Mouse (Mus musculus): ENCODE data around the gene Bcl7a.

The Bcl7a gene

DNA sequence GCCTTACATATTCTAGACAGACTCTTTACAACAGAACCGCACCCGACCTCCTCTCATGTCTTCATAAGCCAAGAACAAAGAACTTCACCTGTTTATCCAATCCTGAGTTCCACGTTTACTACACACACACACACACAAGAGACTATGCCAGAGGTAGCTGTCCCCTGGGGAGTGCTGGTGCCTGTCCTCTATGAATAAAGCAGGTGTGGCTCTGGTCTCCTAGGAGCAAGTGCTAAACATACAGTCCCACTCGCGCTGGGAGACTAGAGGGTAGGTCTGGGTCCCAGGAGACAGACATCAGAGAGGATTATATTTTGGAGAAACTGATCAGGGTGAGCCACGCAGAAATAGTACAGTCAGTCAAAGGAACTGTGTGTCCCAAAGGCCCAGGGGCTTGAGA is 10.1 kb upstream of the Bcl7a start:
- no peak for DNase-seq

DNA sequence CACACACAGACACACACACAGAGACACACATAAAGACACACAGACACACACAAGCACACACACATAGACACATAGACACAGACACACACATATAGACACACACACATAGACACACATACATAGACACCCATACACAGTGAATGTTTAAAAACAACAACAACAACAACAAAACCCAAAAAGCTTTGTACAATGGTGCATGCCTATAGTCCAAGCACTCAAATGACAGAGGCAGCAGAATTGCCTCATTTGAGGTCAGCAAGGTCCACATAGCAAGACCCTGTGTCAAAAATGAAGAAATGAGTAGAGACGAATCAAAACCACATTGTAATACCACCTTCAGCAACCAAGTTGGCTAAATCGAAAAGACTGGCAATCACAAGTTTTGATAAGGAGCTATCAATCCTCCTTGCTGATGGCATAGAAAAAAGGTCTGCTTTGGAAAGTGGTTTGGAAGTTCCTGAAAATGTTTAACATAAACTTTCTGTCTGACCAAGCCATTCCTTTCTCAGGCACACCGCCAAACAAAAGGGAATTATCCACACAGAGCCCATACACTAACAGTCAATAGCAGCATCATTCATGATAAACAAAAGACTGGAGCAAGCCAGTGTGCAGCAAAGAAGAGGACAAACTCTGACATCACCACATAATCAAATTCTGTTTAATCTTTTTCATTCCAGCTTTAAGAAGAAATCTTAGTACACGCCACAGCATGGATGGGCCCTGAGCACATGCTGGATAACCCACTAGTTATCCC is 7.3 kb upstream of the Bcl7a start:
- DNase-seq = no peak

DNA sequence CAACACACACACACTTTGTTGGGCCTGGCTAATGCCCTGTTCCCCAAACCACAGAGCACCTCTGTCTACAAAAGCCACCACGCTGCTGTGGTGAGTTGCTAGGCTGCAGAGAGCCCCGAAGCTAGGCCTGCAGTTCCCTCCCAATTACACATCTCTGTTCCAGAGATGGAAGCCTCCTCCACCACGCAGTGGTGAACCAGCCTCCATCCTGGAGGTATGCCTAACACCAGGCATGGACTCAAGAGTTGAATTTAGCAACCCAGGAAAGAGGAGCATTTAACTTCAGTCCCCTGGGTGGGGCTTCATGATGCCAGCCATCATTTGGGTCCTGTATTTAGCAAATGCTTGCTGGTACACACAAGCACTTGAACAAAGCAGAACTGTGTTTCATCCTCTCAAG is 5.2 kb upstream of the Bcl7a start:
- no peak for DNase-seq

DNA sequence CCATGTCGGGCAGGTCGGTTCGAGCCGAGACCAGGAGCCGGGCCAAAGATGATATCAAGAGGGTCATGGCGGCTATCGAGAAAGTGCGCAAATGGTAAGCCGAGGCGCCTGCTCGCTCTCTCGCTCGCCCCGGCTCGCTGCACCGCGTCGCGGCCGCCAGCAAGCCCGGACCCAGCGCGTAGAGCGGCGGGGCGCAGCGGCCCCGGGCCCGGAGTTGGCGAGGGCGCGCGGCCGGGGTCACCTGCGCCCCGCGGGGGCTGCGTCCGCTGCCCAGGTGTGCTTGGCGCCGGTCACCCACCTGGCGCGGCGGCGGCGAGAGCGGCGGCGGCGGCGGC is 961 bp downstream of the Bcl7a start:
- no peak for DNase-seq

DNA sequence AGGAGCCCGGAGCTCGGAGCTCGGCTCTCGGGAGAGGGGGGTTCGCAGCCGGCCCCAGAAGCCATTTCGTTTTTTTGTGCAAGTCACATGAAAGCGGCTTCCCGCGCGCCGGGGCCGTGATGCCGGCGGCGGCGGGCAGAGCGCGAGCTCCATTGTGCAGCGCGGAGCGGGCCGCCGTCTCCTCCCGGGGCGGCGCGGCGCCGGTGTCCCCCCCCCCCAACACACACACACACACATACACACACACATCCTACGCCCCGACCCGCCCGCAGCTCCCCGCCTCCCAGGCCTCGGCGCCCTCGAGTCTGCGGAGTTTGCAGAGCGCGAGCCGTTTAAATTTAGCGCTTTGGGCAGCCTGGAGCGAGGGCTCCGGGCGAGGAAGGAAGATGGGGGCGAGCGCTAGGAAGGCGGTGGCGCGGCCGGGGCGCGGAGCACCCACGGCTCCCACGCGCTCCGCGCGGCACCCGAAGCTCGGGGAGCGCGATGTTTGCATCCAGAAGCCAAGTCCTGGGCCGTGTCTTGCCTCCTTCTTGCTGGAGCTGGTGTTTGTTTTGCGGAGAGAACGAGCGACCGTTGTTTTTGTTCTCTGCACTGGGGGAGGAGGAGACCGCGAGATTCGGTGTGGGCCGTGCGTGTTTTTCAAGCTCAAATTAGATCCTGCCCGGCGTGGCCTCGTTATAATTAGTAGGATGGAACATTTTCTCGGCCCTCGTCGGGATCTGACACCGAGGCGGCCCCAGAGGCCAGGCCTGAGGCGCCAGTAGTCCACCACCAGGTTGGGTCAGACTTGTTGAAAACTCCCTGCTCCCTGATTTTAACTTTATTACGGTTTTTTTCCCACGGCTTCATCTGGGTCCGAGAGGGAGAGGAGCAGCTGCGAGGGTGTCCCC is 1.6 kb downstream of the Bcl7a start:
- peak; percentile 40 to 53 for DNase-seq

DNA sequence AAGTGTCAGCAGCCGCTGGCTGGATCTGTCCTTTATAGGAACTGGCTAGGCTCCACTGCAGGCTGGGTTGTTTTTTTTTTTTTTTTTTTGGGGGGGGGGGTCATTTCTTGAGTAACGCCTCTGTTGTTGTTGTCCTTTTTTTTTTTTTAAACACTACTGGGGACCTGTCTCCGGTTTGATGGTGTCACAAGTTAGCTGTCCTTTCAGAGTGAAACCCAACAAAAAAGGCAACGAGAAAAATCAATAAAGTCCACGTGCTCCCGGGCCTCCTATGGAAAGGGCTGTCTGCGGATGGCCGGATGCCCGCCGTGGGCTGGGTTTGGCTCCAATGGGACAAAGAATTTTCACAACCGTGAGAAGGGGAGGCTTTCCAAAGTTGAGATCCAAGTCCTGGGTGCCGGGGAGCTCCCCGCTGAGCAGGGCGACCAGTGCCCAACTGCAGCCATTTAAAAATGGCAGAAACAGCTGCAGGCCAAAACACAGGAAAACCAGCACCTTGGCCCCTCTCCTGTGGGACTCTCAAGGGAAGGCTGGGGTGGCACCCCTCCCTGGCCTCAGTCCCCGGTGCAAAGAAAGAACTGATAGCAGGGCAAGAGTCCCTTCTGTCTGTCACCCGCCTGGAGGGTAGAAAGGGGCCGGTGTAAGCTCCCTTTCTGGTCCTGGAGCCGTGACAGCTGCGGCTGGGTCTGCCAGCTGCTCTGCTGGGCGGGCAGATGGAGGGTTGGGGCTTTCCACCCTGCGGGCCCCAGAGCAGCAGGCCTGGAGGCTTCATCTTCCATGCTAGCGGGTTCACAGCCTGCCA is 2.4 kb downstream of the Bcl7a start:
- peak; percentile 26 to 31 for DNase-seq

DNA sequence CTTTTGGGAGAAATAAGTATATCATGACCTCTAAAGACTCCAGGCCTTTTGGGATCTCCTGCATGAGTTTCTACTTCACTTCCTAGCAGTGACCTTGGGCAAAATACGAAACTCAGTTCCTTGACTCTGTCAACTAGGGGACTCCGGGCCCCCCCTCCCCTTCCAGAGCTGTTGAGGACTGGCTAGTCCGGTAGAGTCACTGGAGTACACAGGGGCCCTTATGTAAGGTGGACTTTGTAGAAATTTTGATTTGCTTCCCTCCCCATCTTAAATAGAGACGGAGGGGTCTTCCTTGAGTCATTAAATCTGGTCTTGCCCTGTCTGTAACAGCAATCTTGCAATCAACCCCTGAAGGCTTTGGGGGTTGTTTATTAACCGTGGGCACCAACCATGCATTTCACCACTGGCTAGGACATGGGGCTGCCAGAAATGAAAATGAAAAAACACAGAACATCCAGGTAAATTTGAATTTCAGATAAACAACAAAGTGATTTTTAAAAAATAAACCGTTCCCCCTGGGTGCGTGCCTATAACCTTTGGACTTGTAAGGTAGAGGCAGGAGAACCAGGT is 3.2 kb downstream of the Bcl7a start:
- no peak for DNase-seq

DNA sequence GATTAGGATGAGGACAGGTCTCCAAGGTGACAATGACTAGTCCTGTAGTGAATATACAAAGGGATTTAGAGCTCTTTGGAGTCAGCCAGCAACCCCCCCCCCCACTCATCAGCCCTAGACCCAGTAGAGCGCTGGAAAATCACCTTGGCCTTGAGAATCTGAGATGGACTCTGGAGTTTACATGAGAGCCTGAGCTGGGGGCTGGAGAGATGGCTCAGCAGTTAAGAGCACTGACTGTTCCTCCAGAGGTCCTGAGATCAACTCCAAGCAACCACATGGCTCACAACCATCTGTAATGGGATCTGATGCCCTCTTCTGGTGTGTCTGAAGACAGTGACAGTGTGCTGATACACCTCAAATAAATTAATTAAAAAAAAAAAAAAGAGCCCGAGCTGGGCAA is 4.4 kb downstream of the Bcl7a start:
- no peak for DNase-seq

DNA sequence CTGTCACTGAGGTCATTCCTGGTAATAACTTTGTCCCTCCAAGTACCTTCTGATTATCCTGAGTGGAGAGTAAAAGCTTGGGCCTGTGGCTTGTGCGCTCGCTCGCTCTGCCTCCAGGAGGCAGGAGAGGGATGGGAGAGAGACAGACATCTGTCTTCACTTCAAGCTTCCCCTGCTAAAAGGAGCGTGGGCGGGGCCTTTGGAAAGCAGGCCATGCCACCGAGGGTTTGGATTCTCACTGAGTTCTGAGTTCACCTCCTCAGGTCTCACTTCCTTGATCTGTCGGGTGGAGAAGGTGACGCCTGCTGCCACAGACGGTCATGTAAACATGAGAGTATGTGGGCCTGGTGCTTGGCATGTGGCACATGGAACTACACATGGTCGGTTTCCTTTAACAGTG is 6.8 kb downstream of the Bcl7a start:
- peak in 1 of 2 experiments; percentile 32 for DNase-seq

DNA sequence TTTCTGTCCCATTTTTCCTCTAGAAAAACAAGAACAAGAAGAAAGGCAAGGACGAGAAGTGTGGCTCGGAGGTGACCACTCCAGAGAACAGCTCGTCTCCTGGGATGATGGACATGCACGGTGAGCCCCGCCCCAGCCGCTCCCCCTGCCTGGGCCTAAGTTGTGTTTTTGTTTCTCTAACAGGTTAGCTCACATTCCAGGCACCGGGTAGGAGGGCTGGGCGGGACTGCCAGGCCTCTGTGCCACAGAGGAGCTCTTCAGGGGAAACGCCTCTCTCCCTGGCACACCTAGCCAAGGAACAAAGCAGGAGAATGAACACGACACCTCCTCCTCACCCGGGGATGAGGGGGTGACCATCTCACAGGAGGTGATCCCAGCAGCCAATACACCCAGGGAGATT is 12.3 kb downstream of the Bcl7a start:
- DNase-seq = no peak

DNA sequence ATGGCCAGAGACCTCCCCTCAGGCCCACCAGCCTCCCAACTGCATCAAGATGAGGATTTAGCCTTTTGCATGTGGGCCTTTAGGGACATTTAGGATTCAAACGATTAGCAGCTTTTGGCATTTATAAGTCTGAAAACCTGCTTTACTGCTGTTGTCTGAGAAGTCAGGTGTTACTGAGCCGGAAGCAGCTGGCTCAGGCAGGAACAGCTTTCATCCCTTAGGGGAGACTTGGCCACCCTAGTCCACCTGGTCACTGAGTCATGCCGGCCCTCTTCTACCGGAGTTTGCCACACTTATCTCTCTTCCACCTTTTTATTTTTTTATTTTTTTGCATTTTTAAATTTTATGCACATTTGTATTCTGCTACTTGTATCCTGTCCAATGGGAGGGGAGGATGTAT is 13.6 kb downstream of the Bcl7a start:
- no peak for DNase-seq

DNA sequence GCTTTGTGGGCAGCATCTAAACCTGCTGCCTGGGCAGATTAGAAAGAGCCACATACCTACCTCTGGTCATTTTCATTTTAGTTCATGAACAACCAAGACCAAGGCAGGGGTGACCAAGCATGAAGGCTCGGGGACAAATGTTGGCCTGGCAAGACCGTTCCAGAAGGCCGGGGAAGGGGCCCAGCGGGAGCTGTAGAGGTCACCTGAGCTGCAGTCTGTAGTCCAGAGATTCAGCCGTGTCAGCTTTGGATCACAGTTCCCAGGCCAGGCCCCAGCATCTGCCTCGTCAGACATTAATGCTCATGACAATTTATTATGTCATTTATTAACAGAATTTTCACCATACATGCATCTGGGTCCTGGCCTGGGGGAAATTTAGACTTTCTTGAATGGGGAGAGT is 15.8 kb downstream of the Bcl7a start:
- DNase-seq = no peak

DNA sequence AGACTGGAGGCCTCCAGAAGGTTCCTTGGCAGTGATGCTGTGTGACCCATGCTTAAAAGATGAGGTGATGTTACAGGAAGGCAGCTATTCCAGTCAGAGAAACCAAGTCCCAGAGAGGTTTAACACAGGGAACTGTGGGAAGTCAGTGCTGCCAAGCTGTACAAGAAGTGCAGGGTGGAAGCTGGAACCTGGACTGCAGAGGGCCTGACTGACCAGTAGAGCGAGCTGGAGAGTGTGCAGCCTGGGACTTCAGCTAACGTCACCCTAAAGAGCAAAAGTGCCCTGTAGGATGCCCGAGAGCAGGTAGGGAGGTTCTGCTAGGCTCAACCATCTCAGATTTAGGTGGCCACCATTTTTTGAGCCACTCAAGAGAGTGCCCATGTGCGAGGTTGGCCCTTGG is 19.3 kb downstream of the Bcl7a start:
- no peak for DNase-seq

DNA sequence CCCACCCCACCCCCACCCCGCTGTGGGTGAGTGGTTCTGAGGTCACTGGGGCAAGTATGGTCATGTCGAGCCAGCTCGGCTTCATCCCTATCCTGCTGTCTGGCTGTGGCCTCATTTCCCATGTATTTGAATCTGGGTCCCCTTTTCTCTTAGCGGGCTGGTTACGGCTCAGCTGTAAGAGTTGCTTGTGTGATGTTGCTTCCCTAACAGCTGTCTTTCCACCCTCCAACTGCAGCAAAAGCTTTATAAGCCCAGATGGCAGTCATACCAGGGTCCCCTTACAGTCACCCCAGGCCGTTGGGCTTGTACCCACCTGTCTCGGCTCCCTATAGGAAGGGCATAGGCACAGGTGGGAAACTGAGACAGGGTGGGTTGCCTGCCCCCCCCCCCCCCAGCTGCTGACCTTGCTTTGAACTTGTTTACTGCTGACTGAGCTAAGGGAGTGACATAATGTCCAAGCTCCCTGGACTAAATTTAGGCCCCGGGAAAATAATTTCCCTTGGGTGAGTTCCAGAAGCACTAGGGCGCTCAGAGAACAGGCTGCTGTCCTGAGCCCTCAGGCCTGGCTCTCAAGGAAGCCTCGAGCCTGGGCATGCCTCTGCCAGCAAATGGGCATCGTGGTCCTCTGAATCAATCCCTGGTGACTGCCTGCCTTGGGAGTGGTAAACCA is 20.8 kb downstream of the Bcl7a start:
- DNase-seq = no peak

DNA sequence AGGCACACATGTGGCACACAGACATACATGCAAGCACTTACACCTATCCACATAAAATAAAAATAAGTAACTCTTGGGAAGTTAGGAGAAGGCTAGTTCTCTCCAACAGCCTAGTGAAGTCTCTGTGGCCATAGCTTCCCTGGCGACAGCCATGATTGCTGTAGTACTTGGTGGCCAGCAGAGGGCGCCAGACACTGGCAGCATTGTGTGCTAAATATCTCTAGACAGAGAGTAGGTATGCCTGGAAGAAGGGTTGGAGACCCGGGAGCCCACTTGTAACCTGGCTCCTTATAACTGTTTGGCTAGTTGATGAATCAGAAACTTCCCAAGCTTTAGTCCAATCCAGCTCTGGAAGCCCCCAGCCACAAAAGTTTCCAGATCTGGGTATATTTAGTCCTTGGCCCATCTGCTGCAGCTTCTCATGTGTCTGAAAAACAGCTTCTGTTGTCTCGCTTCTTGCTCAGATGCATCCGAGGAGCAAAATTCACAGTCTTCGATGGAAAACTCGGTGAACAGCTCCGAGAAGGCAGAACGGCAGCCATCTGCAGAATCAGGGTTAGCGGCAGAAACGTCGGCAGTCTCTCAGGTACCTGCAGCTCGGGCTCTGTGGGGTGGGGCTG is 25.3 kb downstream of the Bcl7a start:
- DNase-seq = peak in 1 of 2 experiments; percentile 48

DNA sequence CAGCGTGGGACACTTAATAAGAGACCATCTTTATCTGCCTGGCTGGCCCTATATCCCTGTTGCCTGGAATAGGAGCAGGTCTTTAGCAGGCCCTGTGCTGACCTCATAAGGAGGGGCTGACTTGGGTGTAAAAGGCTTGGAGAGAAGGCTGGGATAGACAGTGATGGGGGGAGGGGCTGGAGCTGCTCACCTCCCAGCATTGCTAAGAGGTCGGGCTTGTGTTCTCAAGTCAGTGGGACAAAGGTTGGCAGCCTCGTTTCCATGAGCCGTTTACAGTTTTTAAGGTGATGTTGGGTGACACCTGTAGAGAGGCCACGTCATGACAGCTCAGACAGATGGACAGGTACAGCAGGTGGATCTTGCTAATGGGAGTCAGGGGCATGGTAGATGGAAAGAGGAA is 26.4 kb downstream of the Bcl7a start:
- DNase-seq = no peak

DNA sequence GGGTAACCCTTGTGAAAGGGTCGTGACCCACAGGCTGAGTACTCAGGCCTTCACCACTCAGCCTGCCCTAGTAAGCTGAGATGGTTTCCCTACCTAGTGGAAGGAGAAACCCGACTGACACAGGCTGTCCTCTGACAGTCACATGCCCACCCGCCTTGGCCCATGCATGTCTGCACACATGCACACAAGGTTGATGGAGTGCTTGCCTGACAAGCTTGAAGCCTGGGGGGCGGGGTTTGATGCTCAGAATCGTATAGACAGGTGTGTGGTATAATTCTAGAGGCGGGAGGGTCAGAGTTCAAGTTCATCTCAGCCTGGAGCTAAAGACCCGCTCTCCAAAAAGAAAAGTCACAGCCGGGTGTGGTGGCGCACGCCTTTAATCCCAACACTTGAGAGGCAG is 31.6 kb downstream of the Bcl7a start:
- DNase-seq = no peak

DNA sequence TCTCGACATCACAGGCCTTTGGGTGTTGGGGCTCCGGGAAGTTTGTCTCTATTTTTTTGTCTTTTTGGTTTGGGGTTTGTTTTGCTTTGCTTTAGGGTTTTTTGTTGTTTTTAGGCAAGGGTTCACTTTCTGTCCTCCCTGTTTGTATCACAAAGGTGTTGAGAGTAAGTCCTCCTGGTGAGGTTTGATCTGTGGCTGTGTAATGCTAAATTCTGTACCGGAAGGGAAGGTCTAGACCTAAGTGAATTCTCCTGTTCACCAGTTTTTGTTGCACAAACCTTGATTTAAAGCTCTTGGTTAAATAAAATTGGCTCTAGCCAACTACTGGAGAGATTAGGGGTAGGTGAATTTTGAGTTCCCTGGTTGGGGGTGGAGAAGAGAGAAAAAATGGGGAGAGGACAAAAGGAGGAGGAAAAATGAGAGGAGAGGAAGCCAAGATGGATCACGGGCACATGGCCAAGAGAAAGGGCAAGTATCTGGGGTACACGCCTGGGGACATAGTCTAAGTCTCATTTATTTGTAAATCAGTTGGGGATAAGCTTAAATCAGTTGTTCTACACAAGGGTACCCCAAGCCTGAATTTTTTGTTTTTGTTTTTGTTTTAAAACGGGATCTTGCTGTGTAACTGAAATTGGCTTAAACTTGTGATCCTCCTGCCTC is 32.3 kb downstream of the Bcl7a start:
- DNase-seq = no peak

DNA sequence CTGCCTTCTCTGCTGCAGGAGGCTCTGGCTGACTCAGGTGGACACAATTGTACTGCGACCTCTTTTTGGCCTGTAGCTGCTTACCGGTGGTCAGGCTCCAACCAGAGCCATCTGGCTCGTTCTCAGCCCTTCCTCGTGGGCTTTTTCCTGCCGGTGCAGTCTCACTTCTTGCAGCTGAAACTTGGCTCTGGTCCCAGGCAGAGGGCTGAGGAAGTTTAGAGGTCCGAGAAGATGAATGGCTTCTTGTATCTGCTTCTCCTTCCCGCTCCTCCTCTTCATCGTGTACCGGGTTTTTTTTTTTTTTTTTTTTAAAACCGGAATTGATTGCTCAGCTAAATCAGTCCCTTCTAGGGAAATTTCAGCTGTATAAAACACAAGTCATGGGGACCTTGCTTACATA is 32.9 kb downstream of the Bcl7a start:
- DNase-seq = peak; percentile 36 to 47

DNA sequence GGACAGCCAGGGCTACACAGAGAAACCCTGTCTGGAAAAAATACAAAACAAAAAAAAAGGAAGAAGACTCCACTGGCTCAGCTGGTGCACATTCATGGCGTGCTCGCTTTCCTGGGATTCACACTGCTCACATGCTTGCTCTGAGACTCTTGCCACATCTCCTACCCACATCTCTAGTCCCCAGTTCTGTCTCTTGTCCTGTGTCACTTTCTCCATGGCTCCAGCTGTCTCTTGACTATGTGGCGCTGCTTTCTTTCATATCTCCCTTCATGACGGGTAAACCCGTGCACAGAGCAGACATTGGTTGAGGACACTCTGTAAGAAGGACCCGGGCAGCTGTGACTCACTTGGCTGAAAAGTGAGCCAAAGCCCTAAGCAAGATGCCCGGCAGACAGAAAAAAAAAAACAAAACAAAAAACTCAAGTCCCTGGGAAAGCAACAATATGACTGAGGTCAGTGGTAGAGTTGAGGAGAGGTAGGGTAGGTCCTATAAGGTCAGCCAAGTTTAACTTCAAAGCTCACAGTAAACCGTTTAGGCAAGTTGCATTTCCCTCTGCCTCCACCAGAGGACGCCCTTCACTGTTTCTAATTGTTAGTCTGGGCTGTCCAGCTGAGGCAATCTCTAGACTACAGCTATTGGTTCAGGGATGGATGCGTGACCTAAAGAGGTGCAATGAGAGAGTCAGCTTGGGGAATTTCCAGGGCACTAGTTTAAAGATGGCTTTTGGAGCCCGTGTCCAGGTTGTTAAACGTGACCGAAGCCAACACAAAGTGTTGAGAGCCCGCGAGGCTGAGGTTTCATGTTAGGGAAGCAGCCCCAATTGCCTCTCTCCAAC is 33.7 kb downstream of the Bcl7a start:
- DNase-seq = peak; percentile 68 to 83

DNA sequence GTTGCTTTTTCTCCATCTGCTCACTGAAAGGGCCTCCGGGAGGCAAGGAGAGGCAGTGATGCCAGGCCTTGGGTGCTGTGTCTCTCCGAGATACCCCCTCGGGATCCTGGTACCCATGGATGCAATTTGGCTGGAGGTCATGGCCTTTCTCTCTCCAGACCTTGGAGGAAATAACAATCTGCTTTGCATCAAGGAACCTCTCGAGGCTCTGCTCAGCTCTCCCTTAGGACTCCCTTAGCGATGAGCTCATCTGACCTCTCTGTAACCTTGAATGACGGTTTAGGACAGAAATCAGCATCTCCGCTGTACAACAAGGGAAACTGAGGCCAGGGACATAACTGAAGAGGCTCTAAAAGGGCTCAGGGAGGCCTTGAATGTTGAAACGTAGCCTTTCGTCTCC is 35.1 kb downstream of the Bcl7a start:
- DNase-seq = no peak
